Mouse (Mus musculus) skeletal muscle tissue, adult 2 months (tissue): Measurements from ENCODE around the gene Lrrn4cl.
"Not testable (repeated sequence)": the region's sequence is repeated elsewhere in the genome, so short reads cannot be mapped to it uniquely, and the experiment has no call there.

ENCODE experiments used
- DNase-seq: peaks from one replicate; pipeline ENCODE4 v3.0.0-alpha.2; 2012; ENCODE audit warnings: low read depth, low spot score

Gene Lrrn4cl

DNA sequence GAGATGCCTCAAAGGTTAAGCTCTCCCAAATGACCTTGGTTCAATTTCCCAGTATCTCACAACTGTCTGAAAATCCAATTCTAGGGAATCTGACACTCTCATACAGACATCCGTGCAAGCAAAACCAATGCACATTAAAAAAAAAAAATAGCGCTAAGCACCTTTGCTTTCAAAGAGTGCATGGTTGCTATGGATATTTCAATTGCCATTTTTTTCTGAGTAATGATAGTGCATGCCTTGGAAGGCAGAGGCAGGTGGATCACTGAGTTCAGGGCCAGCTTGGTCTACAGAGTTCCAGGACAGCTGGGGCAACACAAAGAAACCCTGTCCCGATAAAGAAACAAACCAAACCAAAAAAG, 30.4 kb downstream of the Lrrn4cl start:
- DNase-seq: no peak

DNA sequence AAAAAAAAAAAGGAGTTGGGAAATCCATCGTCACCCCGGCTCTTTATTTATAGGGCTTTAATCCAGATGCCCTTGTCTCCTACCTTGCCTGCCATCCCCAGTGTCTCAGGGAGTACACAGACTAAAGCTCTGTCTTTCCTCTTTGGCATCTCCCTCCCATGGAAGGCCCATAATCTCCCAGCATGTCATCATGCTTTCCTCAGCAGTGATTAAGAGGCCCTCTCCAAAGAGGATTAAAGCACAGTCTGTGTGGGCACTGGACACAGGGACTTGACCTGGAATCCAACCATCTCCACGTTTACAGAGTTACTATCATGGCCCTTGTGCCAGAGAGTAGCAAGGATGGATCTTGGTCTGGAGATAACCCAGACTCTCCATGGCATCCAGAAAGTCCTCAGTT, 33.0 kb downstream of the Lrrn4cl start, which contains the start of the genes Lbhd1 and Gm49403:
Lbhd1 (plus strand) TSS at position 117 of the 400 bp plus-strand sequence.
Gm49403 (plus strand) TSS at position 315 of the 400 bp plus-strand sequence.
- no peak for DNase-seq

GRCm38 (mm10) chr19:8886916-8887584, 36.5 kb downstream of the Lrrn4cl start:
- DNase-seq: no peak

GRCm38 (mm10) chr19:8887585-8888463, 37.3 kb downstream of the Lrrn4cl start:
- no peak for DNase-seq

DNA sequence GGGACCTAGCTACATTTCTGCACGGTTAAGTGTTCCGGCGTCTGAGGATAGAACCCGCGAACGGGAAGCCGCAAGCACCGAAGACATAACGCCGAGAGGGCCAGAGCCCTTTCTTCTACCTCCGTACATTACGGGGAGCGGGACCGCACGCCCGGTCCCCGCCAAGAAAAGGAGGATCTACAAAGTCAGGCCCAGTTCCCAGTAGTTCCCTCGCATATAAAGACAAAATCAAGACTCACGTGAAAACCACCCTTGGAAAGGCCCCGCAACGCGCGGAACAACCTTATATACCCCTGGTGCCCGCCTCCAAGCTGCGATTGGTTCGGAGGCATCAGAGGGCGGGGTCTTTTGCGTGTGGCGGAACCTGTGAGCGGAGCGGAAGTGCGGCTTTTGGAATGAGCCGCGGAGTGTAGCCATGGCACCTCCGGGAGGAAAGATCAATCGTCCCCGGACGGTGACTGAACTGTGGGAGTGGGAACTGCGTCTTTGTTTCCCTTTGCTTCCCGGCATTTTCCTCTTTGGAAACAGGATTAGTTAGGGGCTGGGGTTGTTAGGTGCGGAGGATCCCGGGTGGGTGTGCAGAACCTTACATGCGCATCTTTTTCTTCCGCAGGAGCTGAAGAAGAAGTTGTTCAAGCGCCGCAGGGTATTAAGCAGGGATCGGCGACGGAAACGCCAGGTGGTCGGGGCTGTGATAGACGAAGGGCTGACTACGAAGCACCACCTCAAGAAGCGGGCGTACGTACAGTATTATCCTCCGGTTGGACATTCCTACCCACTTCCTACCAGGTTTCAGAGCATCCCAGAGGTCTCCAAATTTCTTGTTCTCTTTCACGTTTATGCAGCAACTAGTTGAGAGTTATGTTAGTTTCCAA, 38.2 kb downstream of the Lrrn4cl start, which contains the start of the genes 1810009A15Rik and Gm49416:
1810009A15Rik (plus strand) TSS at position 343 of the 875 bp plus-strand sequence.
Gm49416 (plus strand) TSS at position 416 of the 875 bp plus-strand sequence.
- peak; percentile 94 for DNase-seq

DNA sequence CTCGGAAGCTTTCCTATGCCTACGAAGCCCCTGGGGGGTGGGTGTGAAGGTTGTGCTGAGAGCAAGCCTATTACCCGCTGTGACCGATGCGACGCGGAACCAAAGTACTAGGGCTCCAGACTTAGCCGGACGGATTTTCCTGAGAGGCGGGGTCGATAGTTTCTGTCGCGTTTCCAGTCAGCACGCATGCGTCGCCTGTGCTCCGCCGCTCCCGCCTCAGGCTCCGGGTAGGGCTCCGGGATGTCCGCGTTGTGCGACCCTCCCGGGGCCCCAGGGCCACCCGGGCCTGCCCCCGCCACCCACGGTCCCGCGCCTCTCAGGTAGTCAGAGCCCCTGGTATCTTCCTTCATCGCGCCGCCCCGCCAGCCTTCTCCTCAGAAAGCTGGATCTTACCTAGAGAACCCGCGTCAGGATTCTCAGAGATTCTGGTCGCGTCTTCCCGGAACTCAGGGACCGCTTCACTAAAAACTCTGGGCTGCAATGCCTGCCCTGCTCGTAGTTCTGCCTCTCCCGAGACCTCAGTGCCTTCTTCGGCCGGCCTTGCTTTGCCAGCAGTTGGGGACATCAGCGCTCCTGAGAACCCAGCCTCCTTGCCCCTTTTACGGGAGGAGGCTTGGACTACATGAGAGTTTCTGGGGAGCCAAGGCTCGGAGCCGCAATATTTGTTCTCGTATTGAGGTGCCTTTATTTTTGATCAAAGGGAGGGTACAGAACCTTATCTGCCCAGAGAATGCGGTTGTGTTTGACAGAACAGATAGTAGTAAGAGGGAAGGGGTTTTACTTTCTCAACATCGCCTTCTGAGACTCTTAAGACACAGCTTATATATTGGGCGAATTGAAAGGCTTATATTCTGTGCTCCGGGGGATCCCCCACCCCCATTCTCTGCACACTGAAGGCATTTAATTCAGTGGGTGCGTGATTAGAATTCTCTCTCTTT, 42.5 kb downstream of the Lrrn4cl start, which contains the start of gene Ints5:
Ints5 (plus strand) TSS at position 177 of the 938 bp plus-strand sequence.
- peak; percentile 70 for DNase-seq

- DNase-seq: no peak
Observed at GRCm38 (mm10) chr19:8895397-8895960, 44.9 kb downstream of the Lrrn4cl start.

- DNase-seq: not testable (repeated sequence)
Observed at GRCm38 (mm10) chr19:8896231-8896630, 45.7 kb downstream of the Lrrn4cl start.

- not testable (repeated sequence) for DNase-seq
Observed at GRCm38 (mm10) chr19:8897211-8897864, 46.8 kb downstream of the Lrrn4cl start.

GRCm38 (mm10) chr19:8897865-8898495, 47.4 kb downstream of the Lrrn4cl start, which contains the start of gene Ganab:
Gene Ganab, plus strand, starts transcription at chr19:8898071.
- DNase-seq: peak; percentile 92

DNA sequence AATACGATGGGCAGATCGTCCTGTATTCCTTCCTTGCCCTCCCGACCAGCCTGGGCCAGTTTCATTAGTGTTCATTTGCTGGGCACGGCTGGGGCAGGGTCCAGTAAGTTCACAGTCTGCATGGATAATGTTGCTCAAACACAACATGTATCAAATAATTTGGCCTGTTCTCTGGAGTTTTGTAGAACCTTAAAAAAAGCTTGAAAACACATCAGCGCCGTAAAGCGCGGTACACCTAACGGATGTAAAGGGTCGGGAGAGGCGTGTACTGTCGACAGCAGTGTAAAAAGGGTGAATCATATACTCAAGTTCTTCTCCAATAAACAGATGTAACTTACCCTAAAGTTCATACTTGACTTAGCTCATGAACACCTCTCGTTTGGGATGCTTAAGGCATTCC, 48.0 kb downstream of the Lrrn4cl start:
- DNase-seq: no peak

GRCm38 (mm10) chr19:8899079-8899478, 48.5 kb downstream of the Lrrn4cl start:
- DNase-seq: no peak

DNA sequence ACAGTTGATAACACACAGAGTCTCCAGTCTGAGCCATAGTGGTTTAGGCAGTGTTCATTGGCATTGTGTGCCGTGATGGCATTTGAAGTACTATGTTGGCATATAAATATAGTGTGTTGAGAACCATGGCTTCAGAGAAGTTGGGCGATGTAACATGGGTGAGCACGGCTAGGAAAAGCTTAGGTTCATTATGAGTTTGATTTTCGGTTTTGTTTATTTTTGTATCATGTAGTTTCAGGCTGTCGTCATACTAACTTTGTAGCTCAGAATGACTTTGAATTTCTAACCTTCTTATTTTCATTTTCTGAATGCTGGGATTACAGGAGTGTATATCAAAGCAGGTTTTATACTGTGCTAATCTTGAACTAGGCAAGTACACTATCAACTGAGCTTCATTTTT, 52.8 kb downstream of the Lrrn4cl start:
- no peak for DNase-seq
